Mouse (Mus musculus) adrenal gland, adult 18-20 months (tissue): Measurements from ENCODE around the gene Tspan5. TPM values are rescaled to one million over a fixed set of nuclear protein-coding genes. Genes with fewer than 3 reads are reported as not detected.

Source experiments
- DNase-seq, 2 experiments: peaks; one replicate each; pipeline ENCODE4 v3.0.0; 2021 to 2022; ENCODE audit warnings: low spot score in 2 of 2
- total RNA-seq, 2 experiments: library from RNA; stranded (reverse); gene quantifications; 1 replicate in 1 of 2; 2 replicates in 1 of 2; pipeline ENCODE4 v1.2.3; 2021

Tspan5 gene
- total RNA-seq, 2 experiments from 2014 or later, result 58.5 to 61.8 TPM

DNA sequence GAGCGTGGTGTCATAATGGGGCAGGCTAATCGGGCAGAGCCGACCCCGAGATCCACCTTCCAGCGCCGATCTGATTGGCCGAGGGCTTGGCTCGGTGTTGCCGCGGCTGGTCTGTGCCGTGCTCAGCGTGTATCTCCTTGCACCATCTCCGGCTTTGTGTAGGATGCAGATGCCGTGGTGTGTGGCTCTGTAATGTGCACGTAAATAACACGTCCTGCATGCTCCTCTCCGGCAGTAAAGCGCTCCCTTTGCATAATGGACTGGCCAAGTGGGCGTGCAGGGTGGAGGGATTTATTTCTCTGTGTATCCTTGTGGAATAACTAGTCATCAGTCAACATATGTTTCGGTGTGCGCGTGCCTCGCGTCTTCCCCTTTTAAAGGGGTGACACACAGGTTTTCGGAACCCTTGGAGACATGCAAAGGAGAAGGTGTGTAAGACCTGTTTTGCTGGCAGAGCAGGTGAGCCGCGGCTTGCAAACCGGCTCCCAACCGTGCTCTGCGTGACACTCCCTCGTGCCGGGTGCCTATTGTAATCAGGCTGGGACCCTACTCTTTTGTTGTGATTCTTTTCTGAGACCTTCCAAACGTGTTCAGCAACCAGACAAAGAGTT, 1.2 kb downstream of the Tspan5 start:
- peak; percentile 53 to 66 for DNase-seq

DNA sequence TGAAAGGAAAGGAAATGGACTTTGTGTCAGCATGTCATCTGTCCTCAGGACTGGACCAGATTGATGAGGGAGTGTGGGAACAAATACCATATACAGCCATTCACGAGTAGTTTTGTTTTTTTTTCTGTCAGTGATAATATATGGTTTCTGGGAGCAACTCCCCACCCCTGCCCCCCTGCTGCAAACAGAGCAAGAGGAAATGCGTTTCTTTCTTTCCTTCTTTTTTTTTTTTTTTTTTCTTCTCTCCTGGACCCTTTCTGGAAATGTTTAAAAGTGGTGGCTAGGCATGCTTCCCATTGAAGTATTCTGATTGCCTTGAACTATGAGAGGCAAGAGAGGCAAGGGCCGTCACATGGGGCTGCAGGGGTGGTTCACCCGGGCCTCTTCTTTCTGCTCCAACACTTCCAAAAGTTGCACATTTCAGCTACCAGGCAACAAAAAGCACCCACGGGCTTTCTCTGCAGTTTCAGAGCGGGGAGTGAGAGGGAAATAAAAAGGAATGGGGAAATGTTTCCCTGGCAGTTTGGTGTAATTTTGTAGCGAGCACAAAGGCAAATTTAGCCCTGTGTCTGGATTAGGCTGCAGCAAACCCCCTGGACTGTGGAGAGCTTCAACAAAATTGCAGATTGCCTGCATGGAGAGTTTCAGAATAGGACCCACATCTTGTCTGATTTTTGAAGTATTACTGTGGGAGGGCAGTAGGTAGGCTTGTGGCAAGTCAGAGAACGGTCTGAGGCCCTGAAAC, 2.2 kb downstream of the Tspan5 start:
- no peak for DNase-seq

DNA sequence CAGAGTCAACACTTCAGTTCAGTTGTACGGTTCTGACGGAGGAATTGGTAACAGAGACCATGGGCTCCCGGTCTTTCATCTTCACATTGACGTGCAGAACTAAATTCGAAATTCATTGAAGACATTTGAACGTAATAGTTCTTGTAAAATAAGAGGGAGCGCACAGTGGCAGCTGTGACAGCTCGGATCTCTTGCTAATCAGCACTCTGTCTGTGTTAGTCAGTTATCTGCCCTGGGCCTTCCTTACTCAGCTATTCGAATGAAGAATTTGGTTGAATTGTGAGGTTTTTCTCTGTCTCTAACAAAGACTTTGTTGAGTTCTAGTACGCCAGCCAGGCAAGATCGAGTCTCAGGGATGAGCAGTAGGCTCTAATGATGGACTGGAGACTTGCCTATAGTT, 3.1 kb downstream of the Tspan5 start:
- DNase-seq, result no peak

DNA sequence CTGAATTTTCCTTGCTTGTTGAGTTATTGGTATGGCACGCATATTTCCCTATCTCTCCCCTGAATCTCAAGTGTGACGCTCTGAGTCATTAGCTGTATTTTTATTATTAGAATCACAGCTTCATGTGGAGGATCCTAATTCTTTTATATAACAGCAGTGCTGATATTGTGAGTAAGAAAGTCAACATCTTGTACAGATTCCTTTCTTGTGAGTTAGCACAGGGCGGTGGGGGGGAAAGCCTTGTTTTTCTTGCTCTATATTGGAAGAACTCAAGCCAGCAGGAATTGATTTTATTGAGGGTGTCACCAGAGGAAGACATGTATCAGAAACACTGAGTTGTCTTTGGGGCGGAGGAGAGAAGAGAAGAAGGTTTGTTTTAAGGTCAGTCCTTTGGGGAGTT, 3.6 kb downstream of the Tspan5 start:
- DNase-seq, result no peak

DNA sequence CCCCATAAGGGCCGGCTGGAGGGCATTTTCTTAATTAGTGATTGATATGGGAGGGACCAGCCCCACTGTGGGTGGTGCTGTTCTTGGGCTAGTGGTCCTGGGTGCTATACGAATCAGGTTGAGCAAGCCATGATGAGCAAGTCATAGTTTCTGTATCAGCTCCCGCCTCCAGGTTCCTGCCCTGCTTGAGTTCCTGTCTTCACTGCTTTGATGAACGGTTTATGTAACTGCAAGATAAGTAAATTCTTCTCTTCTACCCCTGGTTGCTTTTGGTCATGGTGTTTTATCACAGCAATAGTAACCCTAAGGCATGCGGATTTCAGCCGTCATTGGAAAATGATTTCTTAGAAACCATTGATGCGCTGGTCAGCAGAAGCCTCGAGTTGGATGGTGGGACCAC, 4.6 kb downstream of the Tspan5 start:
- no peak for DNase-seq

DNA sequence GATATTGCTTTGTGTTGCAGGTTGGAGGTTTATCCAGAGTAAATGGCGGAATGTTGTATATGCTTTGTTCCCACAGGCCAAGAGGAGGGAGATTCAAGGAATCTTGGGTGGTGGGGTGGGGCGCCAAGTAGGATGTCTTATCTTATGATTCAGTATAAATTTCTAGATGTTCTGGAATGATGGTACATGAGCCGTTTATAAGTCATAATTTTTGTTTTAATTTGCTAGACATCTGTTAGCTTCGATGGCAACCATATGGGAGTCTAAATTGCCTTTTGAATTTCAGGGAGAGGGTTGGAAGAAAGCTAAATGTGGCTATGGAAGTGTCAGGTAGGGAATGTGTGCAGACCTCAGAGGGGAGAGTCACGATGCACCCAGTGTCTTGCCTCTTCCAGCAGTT, 5.0 kb downstream of the Tspan5 start:
- no peak for DNase-seq

DNA sequence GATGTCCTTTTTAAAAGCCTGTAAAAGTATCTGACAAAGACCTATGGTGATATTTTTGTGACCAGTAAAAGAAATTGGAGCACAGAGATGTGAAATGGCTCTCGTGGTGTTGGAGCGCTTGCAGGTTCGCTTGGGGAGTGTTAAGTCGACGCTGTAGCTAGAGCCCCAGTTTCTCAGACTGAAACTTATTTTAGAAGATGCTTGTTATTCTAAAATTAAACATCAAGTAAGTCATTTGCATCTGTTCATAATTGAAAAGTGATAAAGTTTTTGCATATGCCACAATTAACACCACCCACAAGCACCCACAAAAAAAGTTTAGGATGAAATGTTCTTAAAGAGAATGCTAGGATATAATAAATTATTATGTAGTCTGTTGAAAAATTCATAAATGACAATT, 6.0 kb downstream of the Tspan5 start:
- no peak for DNase-seq

DNA sequence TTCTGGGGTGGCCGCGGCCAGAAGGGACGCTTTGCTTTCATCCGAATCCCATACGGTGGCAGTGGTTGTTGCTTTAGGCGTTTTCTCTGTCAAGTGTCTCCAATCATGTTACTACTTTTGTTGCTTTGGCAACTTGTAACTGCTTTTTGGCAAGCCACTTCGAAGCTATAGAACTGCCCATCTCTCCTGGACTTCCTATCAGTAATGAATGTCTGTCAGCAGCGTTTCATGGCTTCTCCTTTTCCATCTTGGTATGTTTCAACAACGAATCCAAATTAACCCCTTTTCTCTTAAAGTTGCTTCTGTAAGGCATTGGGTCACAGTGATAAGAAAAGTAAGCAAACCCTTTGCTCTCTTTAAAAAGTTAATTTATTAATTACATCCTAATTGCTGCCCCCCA, 7.7 kb downstream of the Tspan5 start:
- no peak for DNase-seq

DNA sequence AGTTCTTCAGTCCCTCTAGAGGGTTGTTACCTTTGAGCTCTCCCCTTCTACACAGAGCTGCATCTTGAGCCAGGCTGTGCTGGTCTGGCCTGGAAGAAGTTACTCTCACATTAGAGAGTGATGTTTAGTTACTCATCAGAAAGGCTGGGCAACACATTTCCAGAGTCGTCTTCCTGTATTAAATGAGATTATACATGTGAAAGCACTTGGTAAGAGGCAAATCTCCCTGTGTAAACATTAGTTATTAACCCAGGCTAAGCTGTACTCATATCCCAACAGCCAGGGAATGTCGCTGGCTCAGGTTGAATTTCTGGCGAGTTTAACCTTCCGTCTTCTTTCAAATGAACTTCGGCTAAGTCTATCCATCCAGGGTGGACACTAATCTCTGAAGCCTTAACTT, 9.3 kb downstream of the Tspan5 start:
- DNase-seq, result no peak

DNA sequence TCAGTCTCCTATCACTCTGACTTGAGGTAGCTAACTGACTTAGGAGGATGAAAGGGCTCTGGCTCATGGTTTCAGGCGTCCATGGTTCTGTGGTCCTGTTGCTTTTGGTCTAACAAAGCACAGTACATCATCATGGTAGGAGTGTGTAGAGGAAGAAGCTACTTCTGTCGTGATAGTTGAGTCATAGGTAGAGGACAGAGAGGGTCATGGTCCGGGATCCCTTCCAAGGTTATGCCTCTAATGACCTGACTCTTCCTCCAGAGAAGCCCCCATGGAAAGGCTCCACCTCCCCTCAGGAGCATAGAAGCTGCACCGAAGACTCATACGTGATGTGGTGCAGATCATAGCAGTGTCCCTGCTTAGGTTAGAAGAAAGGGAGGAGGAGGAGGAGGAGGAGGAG, 10.1 kb downstream of the Tspan5 start:
- DNase-seq, result no peak

DNA sequence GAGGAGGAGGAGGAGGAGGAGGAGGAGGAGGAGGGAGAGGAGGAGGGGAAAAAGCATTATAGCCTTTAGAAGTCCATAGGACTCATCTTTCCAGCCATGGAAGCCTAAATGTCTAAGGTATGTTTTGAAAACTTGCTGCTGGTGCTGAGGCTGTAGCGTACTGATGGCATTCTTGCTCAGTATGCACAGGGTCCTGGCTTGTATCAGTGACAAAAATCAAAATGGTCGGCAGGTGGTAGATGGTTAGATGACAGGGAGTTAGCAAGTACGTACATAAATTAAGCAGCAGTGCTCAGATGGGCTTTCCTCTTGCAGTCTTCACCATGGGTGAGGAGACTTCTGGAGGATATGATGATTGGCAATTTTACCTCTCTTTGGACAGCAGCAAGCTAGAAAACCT, 10.8 kb downstream of the Tspan5 start:
- no peak for DNase-seq

DNA sequence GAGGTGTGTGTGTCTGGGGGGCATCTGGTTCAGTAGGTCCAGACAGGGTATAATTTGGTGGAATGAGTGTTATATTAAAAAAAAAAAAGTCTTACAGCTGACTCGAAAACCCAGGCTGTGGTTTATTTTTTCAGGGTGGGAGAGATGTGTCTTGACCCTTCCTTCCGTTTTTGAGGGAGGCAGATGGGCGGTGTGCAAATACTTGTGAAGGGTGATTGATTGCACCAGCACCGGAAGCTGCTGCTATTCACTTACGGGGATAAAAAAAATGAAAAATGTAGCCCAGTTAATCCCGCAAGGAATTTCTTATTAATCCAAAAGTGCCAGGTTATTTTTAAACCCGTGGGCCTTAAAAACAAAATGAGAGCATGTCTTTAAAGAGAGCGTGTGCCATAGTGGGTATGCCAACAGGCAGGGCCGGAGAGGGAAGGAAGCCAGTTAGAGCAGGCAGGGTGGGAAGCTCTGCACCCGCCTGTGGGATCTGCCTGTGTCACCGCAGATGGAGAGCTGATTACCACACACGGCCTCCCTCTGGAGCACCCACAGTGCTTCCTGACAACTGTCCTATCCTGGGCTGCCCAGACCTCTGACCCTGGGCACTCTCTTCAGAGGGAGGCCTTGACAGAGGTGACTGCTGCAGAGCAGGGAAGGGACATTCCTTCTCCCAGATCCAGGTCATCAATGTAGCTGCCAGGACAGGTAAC, 11.3 kb downstream of the Tspan5 start:
- DNase-seq, result no peak

DNA sequence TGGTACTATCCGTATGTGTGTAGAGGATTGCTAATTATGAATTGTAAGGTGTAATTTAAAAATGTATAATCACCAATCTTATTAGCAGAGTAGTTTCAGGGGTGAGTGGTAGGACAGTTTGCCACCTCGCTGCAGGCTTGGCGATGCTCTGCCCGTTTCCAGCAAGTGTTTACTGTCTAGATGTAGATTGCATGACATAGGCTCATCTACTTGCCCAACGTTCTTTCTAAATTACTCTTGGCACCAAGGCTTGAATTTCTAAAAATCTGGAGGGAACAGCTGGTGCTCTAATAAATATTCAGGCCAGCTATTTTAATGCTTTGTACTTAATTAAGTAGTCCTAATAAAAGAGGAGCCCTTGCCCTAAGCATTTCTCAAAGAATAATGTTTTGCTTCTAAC, 12.3 kb downstream of the Tspan5 start:
- DNase-seq, result no peak

DNA sequence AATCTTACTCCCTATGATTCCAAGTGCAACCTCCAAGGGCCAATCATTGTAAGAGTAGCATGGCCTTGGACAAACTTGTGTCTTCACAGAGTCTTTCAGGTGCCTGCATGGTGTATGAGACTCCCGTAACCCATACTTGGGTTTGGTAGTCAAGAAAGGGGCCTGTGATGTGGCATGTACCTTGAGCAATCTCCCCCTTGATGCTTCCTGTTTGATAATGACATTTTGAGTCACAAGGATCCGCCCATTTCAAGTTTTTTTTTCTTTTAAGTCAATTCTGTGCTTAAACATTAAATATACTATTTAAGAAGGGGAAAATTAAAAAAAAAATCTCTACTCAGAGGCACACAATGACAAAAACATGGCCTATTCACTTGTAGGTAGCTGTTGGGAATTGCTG, 15.3 kb downstream of the Tspan5 start:
- DNase-seq, result no peak

DNA sequence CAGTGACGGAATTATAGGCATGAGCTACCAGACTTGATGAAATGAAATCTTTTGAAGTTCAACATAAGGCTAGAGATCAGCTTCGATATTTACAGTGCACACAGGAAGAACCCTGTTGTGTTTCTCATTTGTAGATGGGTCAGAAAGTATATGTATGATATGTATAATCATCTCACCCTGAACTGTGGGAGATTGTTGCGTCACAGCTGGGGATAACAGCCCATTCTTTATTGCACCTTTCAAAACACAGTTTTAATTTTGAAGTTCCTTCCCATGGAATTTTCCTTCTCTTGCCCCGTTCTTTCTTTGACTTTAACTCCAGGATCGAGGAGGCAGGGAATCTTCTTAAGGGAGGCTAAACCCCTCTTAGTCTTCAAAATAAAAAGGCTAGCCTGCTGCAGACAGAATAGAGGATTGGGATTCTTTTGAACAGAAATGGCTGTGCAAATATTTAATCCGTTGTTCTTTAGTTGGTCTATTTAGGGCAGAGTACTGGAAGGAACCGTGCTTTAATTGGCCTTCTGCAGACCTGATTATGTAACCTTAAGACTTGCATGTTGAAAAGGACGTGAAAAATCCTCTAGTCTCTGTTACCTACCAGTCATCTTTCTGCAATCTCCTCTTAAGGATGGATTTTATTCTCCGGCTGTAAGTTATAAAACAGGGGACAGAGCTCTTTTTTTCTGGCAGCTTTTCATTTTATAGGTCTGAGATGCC, 18.1 kb downstream of the Tspan5 start:
- DNase-seq, result no peak

DNA sequence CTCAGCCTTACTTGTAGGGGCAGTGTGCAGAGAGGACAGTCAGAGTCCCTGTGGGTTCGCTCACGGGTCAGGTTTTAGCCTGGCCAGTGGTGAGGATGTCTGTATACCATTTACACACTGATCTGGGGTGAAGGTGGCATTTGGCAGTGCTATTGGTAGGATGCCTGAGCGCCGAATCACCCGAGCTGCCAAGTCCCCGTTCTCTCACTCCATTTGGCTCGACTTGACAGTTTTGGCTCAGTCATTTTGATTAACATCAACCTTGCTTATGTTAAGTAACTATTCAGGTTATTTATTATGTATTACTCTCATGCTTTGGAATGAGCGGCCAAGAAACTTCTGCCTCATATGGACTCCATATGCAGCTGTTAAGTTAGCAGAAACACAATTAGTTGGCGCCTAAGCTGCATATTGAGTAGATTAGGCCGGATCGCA, 18.7 kb downstream of the Tspan5 start:
- no peak for DNase-seq

DNA sequence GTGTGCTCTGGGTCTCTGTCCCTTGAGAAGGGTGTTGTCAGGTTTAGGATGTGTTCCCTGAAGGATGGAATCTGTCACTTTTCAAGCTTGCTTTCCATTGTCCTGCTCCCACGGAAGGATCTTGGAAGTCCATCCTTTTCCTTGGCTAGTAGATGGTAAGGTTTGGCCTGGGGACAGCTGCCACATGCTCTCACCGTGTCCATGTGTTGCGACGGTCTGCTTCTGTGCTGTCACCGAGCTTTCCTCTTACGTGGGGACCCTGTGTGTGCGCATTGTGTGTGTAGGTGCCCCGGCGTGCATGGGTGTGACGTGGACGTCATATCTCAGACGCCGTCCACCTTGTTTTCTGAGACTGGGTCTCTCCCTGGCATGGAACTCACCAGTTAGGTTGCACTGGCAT, 19.5 kb downstream of the Tspan5 start:
- no peak for DNase-seq

DNA sequence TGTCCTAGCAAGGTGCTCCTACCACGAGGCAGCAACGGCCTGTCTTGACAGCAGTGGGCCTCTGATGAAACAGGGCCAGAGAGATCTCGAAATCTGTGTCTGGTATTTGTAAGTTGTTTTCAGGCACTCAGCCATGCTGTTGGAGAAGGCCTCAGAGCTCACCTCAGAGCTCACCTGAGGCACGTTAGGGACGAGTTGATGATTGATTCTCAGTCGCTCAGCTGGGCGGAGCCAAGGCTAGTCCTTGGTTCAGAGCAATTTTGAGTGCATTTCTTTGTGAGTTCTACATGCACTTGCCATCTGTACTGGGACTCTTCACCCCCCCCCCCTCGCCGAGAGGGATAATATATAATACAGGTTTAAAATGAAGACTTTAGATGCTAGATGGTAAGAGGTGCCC, 21.9 kb downstream of the Tspan5 start:
- DNase-seq, result no peak

DNA sequence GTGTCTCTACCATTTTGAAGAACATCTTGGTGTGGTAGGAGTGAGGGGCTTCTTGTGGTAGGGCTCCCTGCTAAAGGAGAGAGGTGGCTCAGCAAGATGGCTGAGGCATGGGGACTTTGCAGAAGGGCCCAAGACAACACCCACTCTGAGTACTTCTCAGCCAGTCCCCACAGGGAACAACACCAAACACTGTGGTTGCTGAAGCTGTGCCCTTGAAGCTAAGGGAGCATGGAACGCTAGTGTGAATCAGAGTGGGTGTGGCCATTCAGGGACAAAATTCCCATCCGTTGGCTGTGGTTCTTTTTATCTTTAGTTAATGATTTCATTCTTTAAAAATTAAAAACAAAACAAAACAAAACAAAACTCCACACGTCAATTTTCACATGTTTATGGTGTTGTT, 22.8 kb downstream of the Tspan5 start:
- DNase-seq, result peak in 1 of 2 experiments; percentile 45

DNA sequence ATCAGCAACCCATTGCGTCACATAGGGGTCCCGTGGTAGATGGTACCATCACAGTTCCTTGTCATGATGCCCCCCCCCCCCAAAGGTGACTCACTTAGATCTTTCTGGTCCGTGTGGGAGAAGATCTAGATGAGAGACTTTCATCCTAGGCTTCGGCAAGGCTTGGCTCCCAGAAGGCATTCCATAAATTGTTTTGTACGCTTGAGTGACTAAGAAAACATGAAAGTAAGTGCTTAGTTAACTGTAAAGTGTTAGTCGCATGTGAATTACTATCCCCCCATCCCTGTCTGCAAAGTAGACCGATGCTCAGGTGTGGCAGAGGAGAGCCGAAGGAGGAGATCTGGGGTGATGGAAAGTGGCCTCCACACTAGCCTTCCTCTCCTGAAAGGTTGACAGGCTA, 25.0 kb downstream of the Tspan5 start:
- no peak for DNase-seq

DNA sequence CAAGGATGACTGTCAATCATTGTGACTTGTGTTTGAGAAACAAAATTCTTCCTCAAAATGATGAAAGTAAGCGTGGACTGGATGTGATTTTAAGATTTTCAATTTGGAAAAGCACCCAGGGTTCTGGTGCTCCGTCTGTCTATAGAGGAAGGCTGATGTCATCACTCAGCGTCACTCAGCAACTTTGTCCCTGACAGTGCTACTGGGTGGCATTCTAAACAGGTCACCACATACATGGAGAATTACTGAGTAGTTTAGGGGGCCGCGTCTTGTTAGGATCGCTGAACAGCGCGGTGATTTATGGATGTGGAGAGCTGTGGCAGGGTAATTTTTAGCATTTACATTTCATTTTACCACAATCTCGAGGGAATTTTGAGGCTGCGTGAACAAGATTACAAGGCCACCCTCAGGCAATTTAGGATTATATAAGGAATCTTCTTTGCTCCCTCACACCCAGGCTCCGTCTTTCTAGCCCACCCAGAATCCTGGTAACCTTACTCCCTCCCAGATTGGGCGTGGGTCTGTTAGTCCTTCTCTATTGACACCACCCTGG, 26.6 kb downstream of the Tspan5 start:
- DNase-seq, result no peak
